Mouse (Mus musculus) left cerebral cortex, postnatal 36 days (tissue): ENCODE data around the gene Sipa1l2. TPM values are rescaled to one million over a fixed set of nuclear protein-coding genes. Genes with fewer than 3 reads are reported as not detected.

Experiments
- DNase-seq, 2 experiments: peaks; one replicate each; pipeline ENCODE4 v3.0.0; 2021 to 2022; ENCODE audit warnings: low spot score in 2 of 2, mixed read lengths in 1 of 2
- intact Hi-C: fragments of 180-260 bp; cut with DNase I; formaldehyde crosslinking; loops from one replicate; pipeline ENCODE4 v1.15.1; 2025
- total RNA-seq, 2 experiments: library from RNA; stranded (reverse); gene quantifications; 2 replicates each; pipeline ENCODE4 v1.2.3; 2021

The Sipa1l2 gene
- total RNA-seq, 2 experiments from 2014 or later: 39.6 to 42.0 TPM

- peak; percentile 60 to 63 for DNase-seq
- intact Hi-C loops: no loop called here
Observed at GRCm38 (mm10) chr8:125385519-125386150, 184.0 kb downstream of the Sipa1l2 start.

DNA sequence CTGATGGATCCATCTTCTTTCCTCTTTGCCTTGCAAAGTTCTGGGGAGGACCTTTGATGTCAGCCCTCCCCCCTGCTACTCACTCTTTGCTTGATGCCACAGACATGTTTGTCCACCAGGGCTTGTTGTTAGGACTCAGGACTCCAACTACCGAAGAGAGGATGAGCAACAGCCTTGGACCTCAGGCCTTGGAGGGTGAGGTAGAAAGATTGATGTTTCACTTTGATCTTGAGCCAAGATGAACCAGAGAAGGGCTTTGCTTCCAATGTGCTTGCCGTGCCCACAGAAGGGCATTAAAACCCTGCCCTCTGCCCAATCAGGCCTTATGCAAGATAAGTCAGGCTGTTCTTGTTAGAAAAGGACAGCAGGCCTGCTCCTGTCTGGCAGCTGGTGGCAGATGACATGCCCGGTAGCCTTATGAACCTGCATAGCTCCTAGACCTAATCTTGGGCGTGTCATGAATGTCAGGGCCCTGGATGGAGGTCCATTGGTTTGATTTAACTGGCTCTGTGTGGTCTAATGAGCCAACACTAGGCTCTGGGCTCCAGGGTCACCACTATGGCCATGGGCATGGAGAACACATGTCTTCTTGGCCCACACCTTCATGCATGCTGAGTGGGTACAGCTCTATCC lies 184.9 kb downstream of the Sipa1l2 start:
- DNase-seq: no peak
- intact Hi-C loops: no loop called here

- intact Hi-C loops: no loop called here
- DNase-seq: no peak
Observed at GRCm38 (mm10) chr8:125381674-125382073, 187.9 kb downstream of the Sipa1l2 start.

- DNase-seq: no peak
Observed at GRCm38 (mm10) chr8:125379939-125380338, 189.7 kb downstream of the Sipa1l2 start.

GRCm38 (mm10) chr8:125379156-125379555 lies 190.5 kb downstream of the Sipa1l2 start:
- DNase-seq: no peak
- intact Hi-C loops: no loop called here

More at GRCm38 (mm10) chr8:125379939-125380338, 189.7 kb downstream of the Sipa1l2 start:
- intact Hi-C loops: no loop called here

DNA sequence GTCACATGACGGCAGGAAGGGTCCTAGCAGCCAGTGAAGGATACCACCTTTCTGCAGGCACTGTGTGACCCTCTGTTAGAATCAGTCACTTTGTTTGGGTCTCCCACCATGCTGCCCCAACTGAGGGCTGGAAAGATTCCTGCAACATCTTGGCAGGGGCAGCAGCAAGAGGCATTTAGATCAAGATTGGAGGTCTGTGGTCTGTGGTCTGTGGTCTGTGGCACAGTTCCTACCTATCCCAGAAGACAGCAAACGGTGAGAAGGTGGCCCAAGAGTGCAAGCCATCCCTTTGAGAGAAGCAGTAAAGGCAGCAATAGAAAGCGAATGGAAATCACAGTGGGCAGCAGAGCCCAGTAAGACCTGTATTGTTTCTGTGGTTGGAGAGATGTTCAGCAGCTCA lies 191.9 kb downstream of the Sipa1l2 start:
- DNase-seq: no peak
- intact Hi-C loops: no loop called here

GRCm38 (mm10) chr8:125376448-125376845 lies 193.2 kb downstream of the Sipa1l2 start:
- DNase-seq: no peak
- intact Hi-C loops: no loop called here

DNA sequence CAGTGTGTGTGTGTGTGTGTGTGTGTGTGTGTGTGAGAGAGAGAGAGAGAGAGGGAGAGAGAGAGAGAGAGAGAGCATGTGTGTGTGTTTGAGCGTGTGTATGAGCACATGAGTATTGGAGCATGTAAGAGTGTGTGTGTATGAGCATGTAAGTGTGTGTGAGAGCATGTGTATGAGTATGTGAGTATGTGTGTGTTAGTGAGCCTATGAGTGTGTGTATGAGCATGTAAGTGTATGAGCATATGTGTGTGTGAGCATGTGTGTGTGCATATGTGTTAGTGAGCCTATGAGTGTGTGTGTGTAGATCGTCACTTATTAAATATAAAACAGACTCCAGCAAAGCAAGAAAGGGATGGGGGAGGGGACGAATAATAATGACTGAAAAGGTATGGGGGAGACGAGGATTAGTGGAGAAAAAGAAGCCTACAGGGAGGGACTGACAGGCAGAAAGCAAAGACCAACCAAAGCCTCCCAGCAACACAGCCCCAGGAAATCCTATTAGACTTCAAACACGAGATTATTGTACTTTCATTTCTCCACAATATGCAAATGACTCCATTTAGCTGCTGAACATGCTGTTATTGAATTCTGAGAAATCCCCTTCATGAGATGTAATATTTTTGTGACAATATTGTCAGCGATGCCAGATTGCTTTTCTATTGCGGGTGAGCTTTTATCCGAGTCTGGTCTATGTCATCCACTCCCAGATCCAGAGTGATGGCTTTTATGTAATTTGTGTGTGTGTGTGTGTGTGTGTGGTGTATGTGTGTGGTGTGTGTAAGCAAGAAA lies 193.8 kb downstream of the Sipa1l2 start:
- no peak for DNase-seq
- intact Hi-C loops: no loop called here

DNA sequence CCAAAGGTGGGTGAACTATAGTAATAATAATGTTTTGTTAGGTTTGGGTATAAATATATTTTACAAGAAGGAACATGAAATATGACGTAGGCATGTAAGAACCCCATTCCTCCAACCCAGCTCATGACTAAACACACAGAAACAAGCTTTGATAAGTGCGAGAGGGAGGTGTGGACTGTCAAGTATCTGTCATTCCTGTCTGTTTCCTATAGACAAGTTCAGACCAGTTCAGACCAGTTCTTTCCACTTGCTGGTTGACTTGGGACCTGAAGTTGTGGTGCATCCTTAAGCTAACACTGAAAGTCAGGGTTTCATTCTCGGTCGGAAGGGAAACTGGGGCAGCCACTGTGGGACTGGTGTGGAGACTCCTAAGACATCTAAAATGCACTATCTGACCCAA lies 197.0 kb downstream of the Sipa1l2 start:
- intact Hi-C loops: no loop called here
- no peak for DNase-seq

DNA sequence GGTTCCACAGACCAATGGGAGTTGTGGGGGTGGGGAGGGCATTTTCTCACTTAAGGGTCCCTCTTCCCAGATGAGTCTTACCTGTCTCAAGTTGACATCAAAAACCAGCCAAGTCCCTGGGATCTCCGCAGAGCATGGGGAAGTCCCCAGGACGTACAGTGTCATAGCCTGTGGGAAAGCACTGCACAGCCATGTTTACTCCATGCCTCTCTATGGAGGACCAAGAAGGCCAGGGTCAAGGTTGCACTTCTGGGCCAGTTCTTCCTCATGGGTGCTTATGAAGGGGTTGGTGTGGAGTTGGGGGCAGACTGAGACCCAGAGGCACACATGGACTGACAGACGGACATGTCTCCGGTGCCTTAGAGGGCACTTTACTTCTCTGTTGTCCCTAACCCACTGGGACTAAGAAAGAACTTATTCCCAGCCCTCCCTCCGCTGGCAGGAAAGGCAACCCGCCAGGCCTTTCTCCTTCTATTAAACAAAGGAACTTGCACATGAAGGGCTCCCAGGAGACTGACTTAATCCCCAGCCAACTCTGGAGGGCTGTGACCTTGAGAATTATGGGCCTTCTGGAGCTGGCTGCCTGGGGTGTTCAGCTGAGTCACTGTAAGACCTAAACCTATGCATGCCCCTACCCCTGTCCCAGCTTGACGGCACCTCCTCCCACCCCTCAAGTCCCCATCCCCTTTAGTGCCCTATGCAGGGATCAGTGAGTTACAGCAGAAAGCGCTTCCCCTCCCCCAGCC lies 199.9 kb downstream of the Sipa1l2 start:
- intact Hi-C loops: no loop called here
- no peak for DNase-seq

DNA sequence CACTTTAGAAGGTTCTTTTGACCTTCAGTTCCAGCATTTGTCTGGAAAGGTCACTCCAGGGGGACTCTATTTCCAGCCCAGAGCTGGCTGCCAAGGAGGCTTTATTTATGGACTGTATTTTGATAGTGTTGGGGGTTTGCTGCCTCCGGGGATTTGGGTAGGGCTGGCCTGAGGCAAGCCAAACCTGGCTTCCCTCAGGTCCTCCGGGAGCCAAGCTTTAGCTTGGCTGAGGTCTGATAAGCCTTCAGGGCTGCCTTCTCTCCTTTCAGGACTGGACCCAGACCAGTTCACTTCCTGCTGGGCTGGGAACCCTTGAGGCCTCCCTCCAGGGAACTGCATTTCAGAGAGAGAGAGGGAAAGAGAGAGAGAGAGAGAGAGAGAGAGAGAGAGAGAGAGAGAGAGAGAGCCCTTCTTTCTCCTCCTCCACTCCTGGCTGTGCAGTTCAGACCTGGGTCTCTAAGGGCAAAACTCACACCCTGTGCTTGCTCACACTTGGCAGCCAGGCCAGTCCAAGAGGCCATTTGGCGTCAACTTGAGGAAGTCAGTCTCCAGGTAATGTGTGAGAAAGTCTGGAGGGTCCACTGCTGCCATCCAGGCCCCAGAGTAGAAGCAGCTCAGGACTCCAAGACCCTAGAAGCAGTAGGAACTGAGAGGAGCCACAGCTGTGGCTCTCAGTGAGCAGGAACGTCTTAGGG lies 201.1 kb downstream of the Sipa1l2 start:
- DNase-seq: no peak
- intact Hi-C loops: no loop called here

Other genes with a start within 250 kb of the Sipa1l2 start
- 1 to 10 TPM; 3.6 to 5.3 TPM for gene Map10, start 100.0 kb upstream of the Sipa1l2 start, total RNA-seq
- gene Ntpcr, start 160.2 kb upstream of the Sipa1l2 start, total RNA-seq: 10 to 100 TPM; 23.1 to 23.8 TPM